Mouse (Mus musculus): Measurements from ENCODE around the gene Tax1bp3.
A peak's percentile ranks its signal among the peaks of the same experiment; 100 is the strongest.

Gene Tax1bp3

GRCm38 (mm10) chr11:73176608-73177508 lies at the start of gene Tax1bp3, which contains the start of gene Emc6:
TSS of gene Tax1bp3 (plus strand) at chr11:73177083.
TSS of gene Emc6 (minus strand) at chr11:73177037.
- DNase-seq (ENCODE audit: low spot score), result peak; percentile 98

DNA sequence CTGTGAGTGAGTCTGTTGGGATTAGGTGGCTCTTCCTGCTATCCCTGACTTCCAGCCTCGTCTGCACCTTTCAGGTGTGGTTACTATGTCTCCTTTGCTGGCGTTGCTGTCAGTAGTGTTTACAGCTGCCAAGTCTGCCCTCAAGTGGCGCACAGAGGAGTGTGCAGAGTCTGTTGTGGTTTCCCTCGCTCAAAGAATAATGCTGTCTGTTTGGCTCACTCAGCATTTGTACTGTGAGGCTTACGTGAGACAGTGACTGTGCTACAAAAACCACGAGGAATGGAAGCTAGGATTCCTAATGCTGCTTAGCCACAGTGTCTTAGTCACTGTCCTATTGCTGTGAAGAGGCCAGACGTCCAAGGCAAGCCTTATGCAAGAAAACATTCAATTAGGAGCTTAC lies 45.9 kb upstream of the Tax1bp3 start:
- peak; percentile 56 for DNase-seq (ENCODE audit: low spot score)

DNA sequence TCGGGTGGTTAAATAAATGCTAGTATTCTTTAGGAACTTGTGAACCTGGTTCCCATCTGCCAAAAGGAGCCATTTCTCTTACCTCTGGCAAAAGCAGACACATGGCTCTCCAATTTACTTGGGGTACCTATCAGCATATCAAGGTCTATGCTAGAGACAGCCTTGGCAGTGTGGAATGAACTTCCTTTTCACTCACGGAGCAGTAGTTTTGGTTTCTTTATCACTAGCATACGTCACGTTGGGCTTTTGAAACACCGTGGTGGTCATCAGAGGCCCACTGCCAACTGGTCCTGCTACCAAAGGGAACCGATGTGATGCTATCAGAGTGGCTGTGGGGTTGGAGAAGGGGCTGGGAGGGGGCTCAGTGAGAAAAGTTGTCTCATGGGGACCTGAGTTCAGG lies 43.9 kb upstream of the Tax1bp3 start:
- DNase-seq (ENCODE audit: low spot score), result no peak

- no peak for DNase-seq (ENCODE audit: low spot score)
Observed at GRCm38 (mm10) chr11:73134222-73134621, 42.7 kb upstream of the Tax1bp3 start.

- DNase-seq (ENCODE audit: low spot score), result peak; percentile 18
Observed at GRCm38 (mm10) chr11:73136587-73136986, 40.3 kb upstream of the Tax1bp3 start.

DNA sequence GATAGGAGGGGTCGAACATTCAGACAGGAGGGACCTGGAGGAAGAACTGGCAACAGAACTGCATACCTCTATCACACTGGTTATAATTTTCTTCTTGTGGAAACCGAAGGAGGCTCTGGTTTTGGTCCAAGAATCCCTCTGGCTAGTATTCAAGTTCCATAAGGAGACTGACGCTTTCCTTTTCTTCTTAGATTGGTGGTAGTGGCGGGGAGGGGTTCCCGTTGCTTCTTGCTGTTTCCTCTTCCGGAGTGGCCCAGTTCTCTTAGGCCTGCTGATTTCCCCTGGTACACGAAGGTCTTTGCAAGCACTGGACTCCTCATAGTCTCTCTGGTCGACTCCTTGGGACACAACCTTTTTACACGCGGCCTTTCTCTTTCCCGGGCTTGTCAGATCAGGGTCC lies 39.8 kb upstream of the Tax1bp3 start:
- DNase-seq (ENCODE audit: low spot score), result no peak

GRCm38 (mm10) chr11:73137591-73138501 lies 39.0 kb upstream of the Tax1bp3 start, which contains the start of gene Haspin:
TSS of gene Haspin (minus strand) at chr11:73138294.
- DNase-seq (ENCODE audit: low spot score), result peak; percentile 93

DNA sequence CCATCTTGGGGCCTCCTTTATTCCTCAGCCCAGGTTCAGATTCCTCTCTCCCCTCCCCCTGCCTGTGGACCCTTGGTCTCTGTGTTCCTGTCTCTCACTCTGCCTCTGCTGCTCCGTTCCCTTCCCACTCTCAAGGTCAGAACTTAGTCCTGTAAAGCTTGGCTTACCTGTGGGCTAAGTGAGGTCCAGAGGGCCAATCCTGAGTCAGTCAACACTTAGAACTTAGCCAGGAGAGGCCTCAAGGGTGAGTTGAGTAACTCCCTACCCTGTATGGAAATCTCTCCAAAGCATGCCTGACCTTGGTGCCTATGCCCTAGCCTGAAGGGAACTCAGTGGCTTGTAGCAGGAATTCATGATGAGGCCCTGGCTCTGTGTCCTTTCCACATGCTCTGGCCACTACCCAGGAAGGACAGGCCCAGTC lies 32.6 kb upstream of the Tax1bp3 start:
- no peak for DNase-seq (ENCODE audit: low spot score)

- DNase-seq (ENCODE audit: low spot score), result no peak
Observed at GRCm38 (mm10) chr11:73146026-73146974, 30.6 kb upstream of the Tax1bp3 start.

GRCm38 (mm10) chr11:73146975-73147365 lies 29.9 kb upstream of the Tax1bp3 start:
- no peak for DNase-seq (ENCODE audit: low spot score)

DNA sequence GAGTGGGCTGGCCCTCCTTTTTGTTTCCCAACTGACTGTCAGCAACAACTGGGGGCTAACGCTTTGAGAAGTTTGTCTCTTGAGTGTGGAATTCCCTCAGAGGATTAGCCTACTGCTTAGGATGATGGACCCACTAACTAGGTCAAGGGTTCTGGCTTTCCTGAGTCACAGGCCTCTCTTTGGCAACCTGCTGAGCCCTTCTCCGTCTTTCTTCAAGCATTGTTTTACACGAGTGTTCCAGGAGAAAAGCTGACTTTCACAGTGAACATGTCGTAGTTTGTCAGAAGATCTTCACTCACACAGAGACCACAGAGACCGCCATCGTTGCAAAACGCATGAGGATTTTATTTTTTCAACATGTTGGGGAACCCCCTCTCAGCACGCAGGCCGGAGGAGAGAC lies 28.7 kb upstream of the Tax1bp3 start:
- DNase-seq (ENCODE audit: low spot score), result peak; percentile 13

GRCm38 (mm10) chr11:73155071-73155470 lies 21.8 kb upstream of the Tax1bp3 start:
- no peak for DNase-seq (ENCODE audit: low spot score)

DNA sequence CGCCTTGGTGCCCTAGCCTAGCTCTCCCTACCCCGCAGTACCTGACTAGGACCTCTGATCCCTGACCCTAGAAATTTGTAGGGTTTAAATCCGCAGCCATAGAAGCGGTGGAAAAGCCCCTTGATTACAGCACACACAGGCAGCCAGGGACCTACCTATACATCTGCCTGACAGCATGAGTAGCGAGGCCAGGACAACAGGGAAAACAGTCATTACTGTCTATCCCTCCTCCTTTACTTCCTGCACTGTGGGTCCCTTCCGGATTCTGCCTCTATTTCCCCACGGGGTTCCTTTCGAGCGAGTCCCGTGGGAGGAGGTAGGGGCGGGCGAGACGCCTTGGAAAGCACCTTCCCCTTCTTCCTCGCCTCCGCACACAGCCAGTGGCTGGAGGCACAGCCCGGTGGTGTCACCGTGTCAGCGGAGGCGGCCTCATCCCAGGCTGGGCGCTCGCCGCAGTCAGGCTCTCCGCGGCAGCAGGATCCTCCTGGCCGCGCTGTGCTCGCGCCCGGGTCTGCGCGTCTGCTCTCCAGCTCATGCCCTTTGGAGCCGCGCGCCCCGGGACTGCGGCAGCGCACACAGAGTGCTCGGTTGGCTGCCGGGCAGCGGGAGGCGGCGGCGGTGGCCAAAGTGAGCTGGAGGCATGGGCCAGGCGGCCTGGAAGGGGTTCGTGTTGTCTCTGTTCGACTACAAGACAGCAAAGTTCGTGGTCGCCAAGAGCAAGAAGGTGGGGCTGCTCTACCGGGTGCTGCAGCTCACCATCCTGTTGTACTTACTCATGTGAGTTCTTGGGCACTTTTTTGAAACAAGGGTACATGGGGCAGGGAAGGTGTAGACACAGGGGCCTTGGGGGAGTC lies 16.7 kb upstream of the Tax1bp3 start, which contains the start of gene P2rx5:
Gene P2rx5, plus strand, starts transcription at position 465 of the 854 bp plus-strand sequence.
- DNase-seq (ENCODE audit: low spot score), result no peak

DNA sequence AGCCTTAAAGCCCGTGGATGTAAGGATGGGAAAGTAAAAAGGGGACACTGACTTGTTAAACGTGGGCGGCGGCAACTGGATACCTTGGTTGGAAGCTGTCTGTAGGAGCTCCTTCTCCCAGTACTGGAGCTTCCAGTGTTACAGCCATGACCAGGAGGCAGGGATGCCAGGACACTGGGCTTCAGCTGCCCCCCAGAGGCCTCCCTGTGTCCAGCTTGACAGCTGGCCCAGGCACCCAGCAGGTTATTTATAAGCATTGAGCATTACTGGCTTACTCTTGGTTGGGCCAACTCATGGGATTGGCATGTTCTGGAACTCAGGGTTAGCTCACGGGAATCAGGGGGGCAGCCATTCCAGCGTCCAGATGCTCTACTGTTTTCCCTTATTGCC lies 16.1 kb upstream of the Tax1bp3 start:
- DNase-seq (ENCODE audit: low spot score), result no peak

- DNase-seq (ENCODE audit: low spot score), result no peak
Observed at GRCm38 (mm10) chr11:73161616-73162015, 15.3 kb upstream of the Tax1bp3 start.

DNA sequence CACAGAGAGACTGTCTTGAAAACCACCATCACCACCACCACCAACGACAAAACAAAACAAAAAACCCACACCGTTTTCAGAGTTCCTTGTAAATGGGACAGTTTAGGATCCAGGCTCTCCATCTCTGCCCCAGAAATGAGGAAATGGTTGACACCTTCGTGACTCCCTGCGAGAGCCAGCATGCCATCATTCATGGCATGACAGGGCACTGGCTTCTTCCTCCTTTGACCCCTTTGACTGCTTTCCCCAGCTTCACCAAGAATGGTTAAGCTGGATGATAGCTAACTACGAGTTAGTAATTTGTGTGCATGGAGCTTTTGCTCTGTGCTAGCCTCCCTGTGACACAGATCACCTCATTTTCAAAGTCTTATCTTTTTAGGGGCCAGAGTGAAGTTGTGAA lies 14.6 kb upstream of the Tax1bp3 start:
- no peak for DNase-seq (ENCODE audit: low spot score)

- DNase-seq (ENCODE audit: low spot score), result no peak
Observed at GRCm38 (mm10) chr11:73168071-73168470, 8.8 kb upstream of the Tax1bp3 start.

- no peak for DNase-seq (ENCODE audit: low spot score)
Observed at GRCm38 (mm10) chr11:73168576-73168975, 8.3 kb upstream of the Tax1bp3 start.

GRCm38 (mm10) chr11:73169231-73169630 lies 7.7 kb upstream of the Tax1bp3 start:
- DNase-seq (ENCODE audit: low spot score), result peak; percentile 44

DNA sequence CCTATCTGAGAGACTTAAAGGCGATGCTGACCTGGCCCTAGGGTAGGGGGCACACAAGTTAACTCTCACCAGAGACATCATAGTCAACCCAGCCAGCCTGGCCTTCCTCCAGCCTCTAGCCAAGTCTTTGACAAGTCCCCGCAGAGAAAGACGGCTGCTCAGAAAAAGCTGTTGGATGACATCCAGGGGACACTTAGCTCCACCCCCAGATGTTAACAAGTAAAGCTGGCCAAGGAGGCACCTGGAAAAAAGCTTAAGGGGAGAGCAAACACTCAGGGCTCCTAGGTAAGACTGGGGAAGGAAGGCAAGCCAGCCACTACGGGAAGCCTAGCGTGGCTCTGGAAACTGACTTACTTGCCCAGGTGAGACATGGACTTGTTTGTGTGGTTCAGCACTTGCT lies 4.7 kb upstream of the Tax1bp3 start:
- DNase-seq (ENCODE audit: low spot score), result no peak

All from T-cell, adult 2 months (primary cell).